Mouse (Mus musculus) midbrain, embryonic 12.5 days (tissue): ENCODE data around the gene Tln2. TPM values are rescaled to one million over a fixed set of nuclear protein-coding genes. Genes with fewer than 3 reads are reported as not detected.

Source experiments
- ATAC-seq: fragments of 200-750 bp; cut with Nextera tagmentation; 2 replicates; pipeline ENCODE4 v1.8.0; 2017; ENCODE audit warnings: low read depth, moderate TSS enrichment, moderate library complexity; ENCODE audit not compliant: low FRiP score
- H3K27ac ChIP-seq: fragments of 300-500 bp; sonication (generic); replicated peaks from 2 replicates; pipeline ENCODE4 v1.5.1; 2016; ENCODE audit warnings: mild to moderate bottlenecking
- H3K27me3 ChIP-seq: fragments of 300-500 bp; sonication (generic); 2 replicates; pipeline ENCODE4 v1.6.1; 2016; ENCODE audit warnings: mild to moderate bottlenecking
- H3K36me3 ChIP-seq: fragments of 300-500 bp; sonication (generic); 2 replicates; pipeline ENCODE4 v1.6.1; 2016
- H3K4me1 ChIP-seq: fragments of 300-500 bp; sonication (generic); 2 replicates; pipeline ENCODE4 v1.6.1; 2016
- H3K4me2 ChIP-seq: fragments of 300-500 bp; sonication (generic); replicated peaks from 2 replicates; pipeline ENCODE4 v1.6.1; 2016; ENCODE audit warnings: mild to moderate bottlenecking, moderate library complexity
- H3K4me3 ChIP-seq: fragments of 300-500 bp; sonication (generic); 2 replicates; pipeline ENCODE4 v1.5.1; 2016; ENCODE audit warnings: mild to moderate bottlenecking
- H3K9ac ChIP-seq: fragments of 300-500 bp; sonication (generic); replicated peaks from 2 replicates; pipeline ENCODE4 v1.6.1; 2016; ENCODE audit warnings: mild to moderate bottlenecking, moderate library complexity
- H3K9me3 ChIP-seq: fragments of 300-500 bp; sonication (generic); 2 replicates; pipeline ENCODE4 v1.6.1; 2016; ENCODE audit warnings: mild to moderate bottlenecking
- WGBS: fragments of 180-500 bp; shearing (Covaris S2); methylation state at CpG from one replicate; pipeline ENCODE4 v1.1.7; 2016; 5-methylcytosine and 5-hydroxymethylcytosine counted together
- polyA plus RNA-seq: library from polyadenylated mRNA; unstranded; fragments of >200 nt; fragmentation: Nextera tagmentation; extraction: Ambion mirVana; gene quantifications from 2 replicates; pipeline ENCODE4 v1.2.1, GENCODE M21; 2016

Gene Tln2
- polyA plus RNA-seq, 1 experiment from 2014 or later, result 24.0 TPM

DNA sequence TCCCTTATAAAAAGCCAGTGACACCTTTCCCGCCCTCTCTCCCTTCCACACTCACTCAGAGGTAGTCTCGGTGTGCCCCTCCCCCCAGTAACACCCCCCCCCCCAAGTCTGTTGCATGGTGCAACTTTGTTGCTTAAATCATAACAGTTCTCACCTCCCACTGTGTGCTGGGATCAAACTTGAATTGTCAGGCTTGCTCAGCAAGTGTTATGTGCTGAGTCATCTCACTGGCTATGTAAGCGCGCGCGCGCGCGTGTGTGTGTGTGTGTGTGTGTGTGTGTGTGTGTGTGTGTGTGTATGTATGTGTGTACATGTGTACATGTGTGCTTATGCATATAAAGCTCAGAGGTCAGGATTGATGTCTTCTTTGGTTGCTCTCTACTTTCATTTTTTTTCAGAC is 350.1 kb downstream of the Tln2 start:
- 97% methylated on average over 9 of the region's 9 CpGs for WGBS
- no peak overlapping the region for H3K4me2 ChIP-seq
- H3K27me3 ChIP-seq, result no peaks in the 10 kb centered on the region
- no peak overlapping the region for H3K4me3 ChIP-seq
- no peak overlapping the region for H3K9ac ChIP-seq
- H3K9me3 ChIP-seq, result no peaks in the 10 kb centered on the region
- ATAC-seq, result no peak
- H3K4me1 ChIP-seq, result no peaks in the 10 kb centered on the region
- no peak overlapping the region for H3K27ac ChIP-seq
- H3K36me3 ChIP-seq, result no peaks in the 10 kb centered on the region

- no peak overlapping the region for H3K27ac ChIP-seq
- no peaks in the 10 kb centered on the region for H3K36me3 ChIP-seq
- H3K4me2 ChIP-seq, result no peak overlapping the region
- 8% methylated on average over 3 of the region's 3 CpGs for WGBS
- ATAC-seq, result no peak
- no peak overlapping the region for H3K9ac ChIP-seq
- H3K27me3 ChIP-seq, result no peaks in the 10 kb centered on the region
- H3K4me1 ChIP-seq, result no peaks in the 10 kb centered on the region
- no peak overlapping the region for H3K4me3 ChIP-seq
- H3K9me3 ChIP-seq, result no peaks in the 10 kb centered on the region
Measured at GRCm38 (mm10) chr9:67208420-67208819, 351.1 kb downstream of the Tln2 start.

GRCm38 (mm10) chr9:67205175-67205574 is 354.3 kb downstream of the Tln2 start:
- H3K4me1 ChIP-seq, result no peaks in the 10 kb centered on the region
- no peak overlapping the region for H3K27ac ChIP-seq
- H3K27me3 ChIP-seq, result no peaks in the 10 kb centered on the region
- no peak for ATAC-seq
- no peak overlapping the region for H3K4me3 ChIP-seq
- no peaks in the 10 kb centered on the region for H3K36me3 ChIP-seq
- H3K9ac ChIP-seq, result no peak overlapping the region
- 69% methylated on average over 4 of the region's 4 CpGs for WGBS
- H3K4me2 ChIP-seq, result no peak overlapping the region
- no peaks in the 10 kb centered on the region for H3K9me3 ChIP-seq

- WGBS, result 97% methylated on average over 8 of the region's 8 CpGs
- Histone ChIP-seq H3K9ac (no peak overlapping the region), H3K4me1 (peaks cover 4% of the 10 kb centered on the region; the same call in 1 of the 2 replicates), H3K4me3 (no peak overlapping the region), H3K27ac (no peak overlapping the region), H3K9me3 (no peaks in the 10 kb centered on the region), H3K36me3 (no peaks in the 10 kb centered on the region), H3K27me3 (no peaks in the 10 kb centered on the region), H3K4me2 (no peak overlapping the region)
- no peak for ATAC-seq
Measured at GRCm38 (mm10) chr9:67196609-67197008, 362.9 kb downstream of the Tln2 start.

GRCm38 (mm10) chr9:67195306-67195705 is 364.2 kb downstream of the Tln2 start:
- no peak overlapping the region for H3K4me3 ChIP-seq
- H3K4me2 ChIP-seq, result no peak overlapping the region
- ATAC-seq, result no peak
- H3K27me3 ChIP-seq, result no peaks in the 10 kb centered on the region
- no peaks in the 10 kb centered on the region for H3K9me3 ChIP-seq
- H3K27ac ChIP-seq, result peak overlapping the region; percentile 40; the same call in 1 of the 2 replicates
- 40% methylated on average over 7 of the region's 7 CpGs for WGBS
- H3K36me3 ChIP-seq, result no peaks in the 10 kb centered on the region
- no peak overlapping the region for H3K9ac ChIP-seq
- peaks cover 7% of the 10 kb centered on the region; the same call in 1 of the 2 replicates for H3K4me1 ChIP-seq

DNA sequence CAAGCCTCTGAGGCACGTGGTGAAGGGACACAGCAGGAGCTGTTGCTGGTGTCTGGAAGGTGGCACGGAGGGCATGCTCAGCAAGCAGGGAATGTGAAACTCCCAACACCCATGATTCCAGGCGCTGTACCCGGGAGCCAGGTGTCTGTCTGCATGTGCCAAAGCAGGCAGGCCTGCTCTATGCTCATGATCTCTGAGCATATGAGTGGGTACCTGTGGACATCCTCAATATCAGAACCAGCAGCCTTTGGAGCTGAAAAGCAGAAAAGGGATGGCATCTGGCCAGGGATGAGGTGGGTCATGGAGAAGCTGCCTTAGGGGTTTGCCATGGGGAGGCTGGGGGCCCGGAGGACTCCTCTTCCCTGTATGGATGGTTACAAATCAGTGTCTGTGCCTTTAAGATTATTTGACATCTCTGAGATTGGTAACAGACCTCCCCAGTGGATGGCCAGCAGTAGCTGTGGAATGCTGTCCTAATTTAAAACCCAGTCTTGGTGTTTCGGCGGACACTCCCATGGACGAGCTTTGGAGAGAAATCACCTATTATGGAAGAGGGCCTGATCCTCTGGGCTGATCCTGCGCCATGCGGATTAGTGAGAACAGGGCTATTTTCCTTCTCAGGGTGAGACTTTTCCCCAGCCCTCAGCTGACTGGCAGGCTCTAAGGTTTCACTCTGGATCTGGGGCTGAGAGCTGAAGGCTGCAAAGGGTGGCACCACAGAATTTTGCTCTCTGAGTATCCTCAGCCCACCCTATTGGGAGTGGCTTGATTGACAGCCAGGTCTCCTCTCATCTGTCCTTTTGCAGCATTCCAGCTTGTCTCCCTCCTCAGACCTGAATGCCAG is 367.8 kb downstream of the Tln2 start:
- Histone ChIP-seq H3K27me3 (no peaks in the 10 kb centered on the region), H3K4me3 (no peak overlapping the region), H3K4me1 (peaks cover 7% of the 10 kb centered on the region; the same call in 1 of the 2 replicates), H3K9ac (no peak overlapping the region), H3K9me3 (no peaks in the 10 kb centered on the region), H3K36me3 (no peaks in the 10 kb centered on the region), H3K27ac (no peak overlapping the region), H3K4me2 (no peak overlapping the region)
- ATAC-seq, result no peak
- WGBS, result 44% methylated on average over 10 of the region's 10 CpGs

DNA sequence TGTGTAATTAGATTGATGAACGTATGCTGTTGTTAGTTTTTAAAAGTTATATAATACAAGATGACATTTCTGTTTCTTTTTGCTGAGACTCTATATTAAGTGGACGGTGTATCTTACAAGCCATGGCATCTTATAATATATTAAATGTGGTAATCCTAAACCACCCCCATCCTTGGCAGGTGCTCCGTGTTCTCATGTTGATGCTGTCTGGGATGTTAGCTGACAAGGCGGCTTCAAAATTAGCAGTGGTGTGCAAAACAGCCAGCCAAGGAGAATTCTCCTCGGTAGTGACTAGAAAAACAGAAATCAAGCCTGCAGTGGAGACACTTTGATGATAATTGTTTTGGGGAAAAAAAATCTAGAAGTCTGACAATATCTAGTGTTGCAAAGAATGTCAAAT is 371.8 kb downstream of the Tln2 start:
- Histone ChIP-seq H3K27ac (no peak overlapping the region), H3K9me3 (no peaks in the 10 kb centered on the region), H3K4me3 (no peak overlapping the region), H3K4me1 (peaks cover 7% of the 10 kb centered on the region; the same call in 1 of the 2 replicates), H3K27me3 (no peaks in the 10 kb centered on the region), H3K9ac (no peak overlapping the region), H3K36me3 (no peaks in the 10 kb centered on the region), H3K4me2 (no peak overlapping the region)
- WGBS, result 86% methylated on average over 5 of the region's 5 CpGs
- no peak for ATAC-seq

DNA sequence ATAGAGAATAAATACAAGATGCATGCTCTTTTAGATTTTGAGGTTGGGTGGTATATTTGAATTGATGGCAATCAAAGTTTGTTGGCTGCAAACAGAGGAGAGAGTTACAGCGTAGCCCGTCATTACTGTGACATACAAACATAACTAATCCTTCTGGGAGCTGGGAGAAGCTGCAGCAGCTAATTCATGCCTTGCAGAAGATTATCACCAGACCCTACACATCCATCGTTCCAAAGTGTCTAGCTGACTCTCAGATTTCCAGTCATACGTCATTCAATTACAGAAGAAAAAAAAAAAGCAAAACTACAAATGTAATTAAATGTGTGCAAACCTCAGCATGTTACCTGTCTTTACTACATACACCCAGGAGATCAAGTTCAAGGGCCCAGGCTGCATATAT is 372.3 kb downstream of the Tln2 start:
- no peaks in the 10 kb centered on the region for H3K9me3 ChIP-seq
- 76% methylated on average over 4 of the region's 4 CpGs for WGBS
- no peak for ATAC-seq

DNA sequence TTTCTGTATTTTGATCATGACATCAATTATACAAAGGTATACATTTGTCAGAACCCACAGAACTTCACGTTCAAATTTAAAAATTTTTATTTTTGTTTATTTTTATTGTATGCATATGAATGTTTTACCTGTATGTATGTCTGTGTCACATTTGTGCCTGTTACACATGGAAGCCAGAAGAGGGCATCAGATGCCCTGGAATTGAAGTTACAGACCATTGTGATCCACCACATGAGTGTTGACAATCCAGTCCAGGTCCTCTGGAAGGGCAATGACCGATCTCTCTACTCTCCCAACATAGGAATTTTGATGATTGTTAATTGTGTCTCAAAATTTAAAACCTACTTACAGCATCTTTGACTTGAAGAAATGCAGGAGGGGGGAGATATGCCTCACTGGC is 374.9 kb downstream of the Tln2 start:
- Histone ChIP-seq H3K9ac (no peak overlapping the region), H3K4me3 (no peak overlapping the region), H3K9me3 (no peaks in the 10 kb centered on the region), H3K4me1 (no peaks in the 10 kb centered on the region), H3K4me2 (no peak overlapping the region), H3K36me3 (no peaks in the 10 kb centered on the region), H3K27me3 (no peaks in the 10 kb centered on the region), H3K27ac (no peak overlapping the region)
- 79% methylated on average over 2 of the region's 2 CpGs for WGBS
- no peak for ATAC-seq

More for the DNA sequence above, 372.3 kb downstream of the Tln2 start:
- Histone ChIP-seq H3K27ac (no peak overlapping the region), H3K36me3 (no peaks in the 10 kb centered on the region), H3K4me3 (no peak overlapping the region), H3K27me3 (no peaks in the 10 kb centered on the region), H3K9ac (no peak overlapping the region), H3K4me2 (no peak overlapping the region), H3K4me1 (peaks cover 7% of the 10 kb centered on the region; the same call in 1 of the 2 replicates)

- no peak for ATAC-seq
- Histone ChIP-seq H3K4me3 (no peak overlapping the region), H3K27me3 (no peaks in the 10 kb centered on the region), H3K27ac (no peak overlapping the region), H3K4me2 (no peak overlapping the region), H3K36me3 (no peaks in the 10 kb centered on the region), H3K9ac (no peak overlapping the region), H3K9me3 (no peaks in the 10 kb centered on the region), H3K4me1 (no peaks in the 10 kb centered on the region)
- WGBS, result 90% methylated on average over 2 of the region's 2 CpGs
Measured at GRCm38 (mm10) chr9:67183520-67183919, 376.0 kb downstream of the Tln2 start.

- 70% methylated on average over 6 of the region's 6 CpGs for WGBS
Measured at GRCm38 (mm10) chr9:67182006-67182405, 377.5 kb downstream of the Tln2 start.

DNA sequence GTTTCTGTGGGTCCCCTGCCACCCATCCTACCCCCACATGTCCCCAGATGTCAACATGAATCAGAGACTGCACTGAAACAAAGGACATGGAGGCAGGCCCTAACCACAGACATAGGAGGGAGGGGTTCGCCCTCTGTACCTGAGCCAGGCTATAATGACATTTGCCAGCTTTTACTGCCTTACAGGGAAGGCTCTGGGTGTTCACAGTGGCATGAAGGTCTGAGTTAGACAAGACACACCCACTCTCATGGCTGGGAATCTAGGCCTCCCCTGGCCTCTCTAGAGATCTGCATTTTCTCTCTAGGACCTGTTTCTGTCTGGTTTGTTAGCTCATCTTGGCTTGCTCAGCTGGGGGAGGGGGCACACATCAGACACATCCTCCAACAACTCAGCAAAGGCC is 380.8 kb downstream of the Tln2 start:
- H3K4me3 ChIP-seq, result no peak overlapping the region
- no peaks in the 10 kb centered on the region for H3K9me3 ChIP-seq
- no peak overlapping the region for H3K9ac ChIP-seq
- no peak overlapping the region for H3K27ac ChIP-seq
- WGBS, result 70% methylated on average over 1 of the region's 1 CpGs
- no peaks in the 10 kb centered on the region for H3K36me3 ChIP-seq
- H3K27me3 ChIP-seq, result no peaks in the 10 kb centered on the region
- no peaks in the 10 kb centered on the region for H3K4me1 ChIP-seq
- ATAC-seq, result no peak
- no peak overlapping the region for H3K4me2 ChIP-seq

More at GRCm38 (mm10) chr9:67182006-67182405, 377.5 kb downstream of the Tln2 start:
- Histone ChIP-seq H3K27me3 (no peaks in the 10 kb centered on the region), H3K4me3 (no peak overlapping the region), H3K9ac (no peak overlapping the region), H3K27ac (no peak overlapping the region), H3K4me2 (no peak overlapping the region), H3K4me1 (no peaks in the 10 kb centered on the region), H3K9me3 (no peaks in the 10 kb centered on the region), H3K36me3 (no peaks in the 10 kb centered on the region)
- ATAC-seq, result no peak
